Mouse (Mus musculus): ENCODE results near the gene Olfr1337.
"Not testable (repeated sequence)": the region's sequence is repeated elsewhere in the genome, so short reads cannot be mapped to it uniquely, and the experiment has no call there.

Gene Olfr1337

GRCm38 (mm10) chr4:118782486-118782885 lies at the start of gene Olfr1337:
TSS of gene Olfr1337 (minus strand) at chr4:118782586.
- DNase-seq: no peak

GRCm38 (mm10) chr4:118818921-118819320 lies 36.5 kb upstream of the Olfr1337 start:
- DNase-seq: no peak

- DNase-seq: no peak
Observed at GRCm38 (mm10) chr4:118809844-118810243, 27.5 kb upstream of the Olfr1337 start, which contains the start of gene Olfr1335. TSS of gene Olfr1335 (minus strand) at chr4:118809944.

GRCm38 (mm10) chr4:118792796-118793195 lies 10.4 kb upstream of the Olfr1337 start:
- not testable (repeated sequence) for DNase-seq

- DNase-seq: no peak
Observed at GRCm38 (mm10) chr4:118758637-118759036, 23.7 kb downstream of the Olfr1337 start, which contains the start of gene Olfr1338. TSS of gene Olfr1338 (minus strand) at chr4:118758737.

- DNase-seq: no peak
Observed at GRCm38 (mm10) chr4:118741881-118742280, 40.5 kb downstream of the Olfr1337 start.

- no peak for DNase-seq
Observed at GRCm38 (mm10) chr4:118740988-118741698, 41.2 kb downstream of the Olfr1337 start.

GRCm38 (mm10) chr4:118739574-118739973 lies 42.8 kb downstream of the Olfr1337 start:
- no peak for DNase-seq

GRCm38 (mm10) chr4:118731875-118732274 lies 50.5 kb downstream of the Olfr1337 start, which contains the start of gene Olfr1339:
TSS of gene Olfr1339 (plus strand) at chr4:118732175.
- no peak for DNase-seq

All from lung, adult 18-20 months (tissue).